Mouse (Mus musculus) macrophage (primary cell): ENCODE measurements around the gene Smyd1. TPM values are rescaled to one million over a fixed set of nuclear protein-coding genes. Genes with fewer than 3 reads are reported as not detected.
A peak's percentile ranks its signal among the peaks of the same experiment; 100 is the strongest.

Experiments used
- H3K27ac ChIP-seq: fragments of 350-480 bp; formaldehyde crosslinking; 2 replicates; pipeline ENCODE4 v1.9.0; 2021
- H3K36me3 ChIP-seq: fragments of 350-480 bp; formaldehyde crosslinking; 2 replicates; pipeline ENCODE4 v1.9.0; 2021; ENCODE audit errors: inconsistent target
- H3K4me3 ChIP-seq: fragments of 350-480 bp; formaldehyde crosslinking; 2 replicates; pipeline ENCODE4 v1.9.0; 2021; ENCODE audit errors: inconsistent target
- H3K79me2 ChIP-seq: fragments of 350-480 bp; formaldehyde crosslinking; 2 replicates; pipeline ENCODE4 v1.9.0; 2021; ENCODE audit errors: inconsistent target
- WGBS: methylation state at CpG from one replicate; pipeline ENCODE4 v1.1.7; 2026; ENCODE audit warnings: inconsistent platforms; ENCODE audit not compliant: missing documents; 5-methylcytosine and 5-hydroxymethylcytosine counted together
- polyA plus RNA-seq: library from polyadenylated mRNA; stranded (reverse); fragments of 250-400 nt; gene quantifications from 3 replicates; pipeline ENCODE4 v1.2.4, GENCODE M21; 2018; ENCODE audit warnings: inconsistent platforms

The Smyd1 gene
- polyA plus RNA-seq, 1 experiment from 2014 or later = not detected

DNA sequence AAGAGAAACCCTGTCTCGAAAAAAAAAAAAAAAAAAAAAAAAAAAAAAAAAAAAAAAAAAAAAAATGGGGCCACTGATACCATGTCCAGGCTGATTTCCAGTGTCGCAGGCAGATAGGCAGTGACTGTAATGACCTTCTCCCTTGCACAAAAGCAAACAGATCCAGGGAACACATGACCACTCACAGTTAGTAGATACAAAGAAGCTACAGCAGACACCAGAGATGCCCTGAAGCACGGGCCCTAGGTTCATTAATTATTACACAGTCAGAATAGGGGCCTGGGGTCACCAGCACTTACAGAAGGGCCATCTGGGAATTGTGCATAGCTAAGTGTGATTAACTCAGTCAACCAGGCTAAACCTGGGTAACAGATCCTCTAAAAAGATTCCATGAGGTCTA, 86.1 kb downstream of the Smyd1 start:
- no peaks in the 10 kb centered on the region for H3K36me3 ChIP-seq
- no peak overlapping the region for H3K27ac ChIP-seq
- no peaks in the 10 kb centered on the region for H3K79me2 ChIP-seq
- WGBS = 95% methylated on average over 2 of the region's 3 CpGs
- H3K4me3 ChIP-seq = no peak overlapping the region

DNA sequence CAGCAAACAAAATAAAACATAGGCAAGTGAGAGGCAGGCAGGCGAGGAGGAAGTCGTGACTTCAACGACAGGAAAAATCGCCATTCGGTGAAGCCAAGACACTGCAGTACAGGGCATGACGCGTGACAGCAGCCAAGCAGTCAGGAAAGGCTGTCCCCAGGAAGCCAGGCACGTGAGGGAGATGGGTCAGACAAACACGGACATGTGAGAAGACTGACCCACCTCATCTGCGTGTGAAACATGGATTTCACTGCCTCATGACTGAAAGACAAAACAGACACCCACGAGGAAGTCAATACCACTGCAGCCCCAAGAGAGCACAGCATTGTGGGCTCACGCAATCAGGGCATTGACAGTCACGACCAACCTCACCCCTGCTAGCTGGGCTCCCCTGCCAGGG, 86.9 kb downstream of the Smyd1 start:
- Histone ChIP-seq H3K27ac (no peak overlapping the region), H3K36me3 (no peaks in the 10 kb centered on the region), H3K79me2 (no peaks in the 10 kb centered on the region), H3K4me3 (no peak overlapping the region)
- 73% methylated on average over 13 of the region's 13 CpGs for WGBS

DNA sequence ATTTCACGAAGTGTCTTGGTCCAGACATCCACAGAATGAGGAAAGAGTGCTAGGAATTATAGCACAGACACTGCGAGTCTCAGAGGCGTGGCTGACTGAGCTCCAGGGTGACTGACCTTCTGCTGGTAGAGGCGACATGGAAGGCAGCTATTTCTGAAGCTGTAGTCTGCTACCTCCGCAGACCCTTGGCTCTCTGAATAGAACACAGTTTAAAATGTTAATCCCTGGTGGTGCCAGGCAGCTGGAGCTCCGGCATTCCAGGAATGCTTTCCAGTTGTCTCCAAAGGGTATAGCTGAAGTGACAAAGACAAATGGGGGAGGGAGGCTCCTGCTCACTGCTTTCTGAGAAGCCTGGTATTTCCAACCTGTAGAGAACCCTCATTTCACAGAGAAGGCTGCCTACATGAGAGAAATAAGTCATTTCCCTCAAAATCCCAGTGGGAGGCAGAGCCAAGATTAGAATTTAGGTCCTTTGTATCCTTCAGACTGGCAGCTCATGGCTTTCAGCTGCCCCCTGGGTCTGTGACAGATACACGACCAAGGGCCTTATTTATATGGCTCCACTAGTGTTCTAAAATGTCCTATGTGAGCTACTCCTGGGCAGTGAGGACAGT, 94.8 kb downstream of the Smyd1 start:
- Histone ChIP-seq H3K79me2 (no peaks in the 10 kb centered on the region), H3K27ac (no peak overlapping the region), H3K4me3 (no peak overlapping the region), H3K36me3 (no peaks in the 10 kb centered on the region)
- WGBS = 90% methylated on average over 7 of the region's 7 CpGs

- WGBS = 98% methylated on average over 6 of the region's 6 CpGs
- Histone ChIP-seq H3K36me3 (no peaks in the 10 kb centered on the region), H3K79me2 (no peaks in the 10 kb centered on the region), H3K4me3 (no peak overlapping the region), H3K27ac (no peak overlapping the region)
Measured at GRCm38 (mm10) chr6:71226544-71226943, 95.5 kb downstream of the Smyd1 start.

- 13% methylated on average over 2 of the region's 3 CpGs for WGBS
- Histone ChIP-seq H3K79me2 (no peaks in the 10 kb centered on the region), H3K36me3 (no peaks in the 10 kb centered on the region), H3K27ac (peak overlapping the region; percentile 32), H3K4me3 (no peak overlapping the region)
Measured at GRCm38 (mm10) chr6:71224184-71224943, 97.7 kb downstream of the Smyd1 start.

DNA sequence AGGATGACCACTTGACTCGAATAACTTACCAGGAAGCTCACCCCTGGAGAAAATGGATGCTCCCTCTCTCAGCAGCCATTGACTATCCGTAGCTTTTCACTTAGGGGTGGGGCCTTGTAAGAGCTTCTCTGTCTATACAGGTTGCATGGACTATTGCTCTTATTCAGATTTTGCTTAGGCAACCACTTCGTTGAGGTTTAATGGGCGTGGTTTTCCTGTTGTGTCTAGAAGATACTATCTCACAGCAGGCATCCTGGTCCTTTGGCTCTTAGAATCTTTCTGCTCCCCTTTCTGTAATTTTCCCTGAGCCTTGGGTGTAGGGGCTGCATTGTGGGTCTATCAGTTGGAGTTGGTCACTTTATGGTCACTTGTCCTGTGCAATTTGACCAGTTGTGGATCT, 100.5 kb downstream of the Smyd1 start:
- Histone ChIP-seq H3K79me2 (no peaks in the 10 kb centered on the region), H3K27ac (no peak overlapping the region), H3K36me3 (no peaks in the 10 kb centered on the region), H3K4me3 (no peak overlapping the region)
- WGBS = 60% methylated on average over 4 of the region's 4 CpGs

GRCm38 (mm10) chr6:71212471-71212870, 109.6 kb downstream of the Smyd1 start:
- 97% methylated on average over 3 of the region's 3 CpGs for WGBS
- Histone ChIP-seq H3K79me2 (no peaks in the 10 kb centered on the region), H3K36me3 (no peaks in the 10 kb centered on the region), H3K4me3 (no peak overlapping the region), H3K27ac (no peak overlapping the region)

DNA sequence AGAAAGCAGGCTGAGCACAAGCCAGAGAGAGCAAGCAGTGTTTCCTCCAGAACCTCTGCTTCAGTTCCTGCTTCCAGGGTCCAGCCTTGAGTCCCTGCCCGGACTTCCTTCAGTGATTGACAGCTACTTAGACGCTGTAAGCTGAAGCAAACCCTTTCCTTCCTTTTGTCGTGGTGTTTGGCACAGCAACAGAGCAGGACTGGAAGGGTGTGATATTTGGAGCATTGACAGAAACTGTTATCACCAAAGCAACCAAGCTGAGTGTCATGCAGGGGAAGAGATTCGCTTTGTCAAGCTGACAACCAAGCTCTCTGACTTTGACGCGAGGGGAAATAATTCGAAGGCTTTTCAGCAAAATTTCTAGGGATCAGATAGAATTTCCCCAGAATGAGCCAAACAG, 110.1 kb downstream of the Smyd1 start:
- Histone ChIP-seq H3K4me3 (no peak overlapping the region), H3K36me3 (no peaks in the 10 kb centered on the region), H3K79me2 (no peaks in the 10 kb centered on the region), H3K27ac (no peak overlapping the region)
- 68% methylated on average over 7 of the region's 7 CpGs for WGBS

GRCm38 (mm10) chr6:71208691-71209090, 113.3 kb downstream of the Smyd1 start:
- 97% methylated on average over 2 of the region's 2 CpGs for WGBS
- H3K36me3 ChIP-seq = no peaks in the 10 kb centered on the region
- no peak overlapping the region for H3K4me3 ChIP-seq
- no peak overlapping the region for H3K27ac ChIP-seq
- H3K79me2 ChIP-seq = no peaks in the 10 kb centered on the region

DNA sequence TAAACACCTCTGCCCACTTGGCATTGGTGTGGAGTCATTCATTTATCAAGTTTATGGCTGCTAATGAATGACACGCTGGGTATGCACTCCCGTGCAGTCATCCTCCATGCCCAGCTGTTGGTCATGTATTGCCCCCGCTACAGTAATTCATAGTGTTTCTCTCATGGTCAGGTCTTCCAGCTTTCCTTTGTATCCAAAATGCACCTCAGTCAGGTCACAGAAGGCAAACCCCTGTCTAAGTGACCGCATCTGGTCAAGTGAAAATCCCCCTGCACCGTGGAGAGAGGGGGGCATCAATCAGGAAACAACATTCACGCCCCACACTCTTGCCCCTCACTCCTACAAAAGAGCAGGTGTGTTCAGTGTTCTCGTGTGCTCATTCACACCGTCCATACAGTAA, 117.9 kb downstream of the Smyd1 start:
- Histone ChIP-seq H3K36me3 (no peaks in the 10 kb centered on the region), H3K27ac (no peak overlapping the region), H3K4me3 (no peak overlapping the region), H3K79me2 (no peaks in the 10 kb centered on the region)
- 92% methylated on average over 8 of the region's 8 CpGs for WGBS

DNA sequence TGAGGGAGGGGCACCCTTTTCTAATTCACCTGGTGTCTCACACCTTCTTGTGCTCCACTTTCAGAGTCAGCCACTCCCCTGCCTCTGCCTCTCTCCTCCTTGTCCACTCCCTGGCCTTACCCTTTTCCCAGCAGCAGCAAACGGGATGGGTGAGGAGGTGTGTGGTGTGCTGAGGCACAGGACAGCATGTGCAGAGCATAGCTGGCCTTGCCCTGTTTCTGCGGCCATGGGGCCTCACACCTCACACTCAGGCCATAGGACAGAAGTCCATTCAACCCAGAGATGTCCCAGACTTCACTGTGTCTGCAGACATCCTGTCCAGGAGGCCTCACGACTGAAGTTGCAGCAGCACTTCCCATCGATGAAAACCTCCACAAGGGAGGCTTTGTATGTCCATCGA, 118.4 kb downstream of the Smyd1 start:
- Histone ChIP-seq H3K4me3 (no peak overlapping the region), H3K36me3 (no peaks in the 10 kb centered on the region), H3K79me2 (no peaks in the 10 kb centered on the region), H3K27ac (no peak overlapping the region)
- WGBS = 84% methylated on average over 5 of the region's 5 CpGs

DNA sequence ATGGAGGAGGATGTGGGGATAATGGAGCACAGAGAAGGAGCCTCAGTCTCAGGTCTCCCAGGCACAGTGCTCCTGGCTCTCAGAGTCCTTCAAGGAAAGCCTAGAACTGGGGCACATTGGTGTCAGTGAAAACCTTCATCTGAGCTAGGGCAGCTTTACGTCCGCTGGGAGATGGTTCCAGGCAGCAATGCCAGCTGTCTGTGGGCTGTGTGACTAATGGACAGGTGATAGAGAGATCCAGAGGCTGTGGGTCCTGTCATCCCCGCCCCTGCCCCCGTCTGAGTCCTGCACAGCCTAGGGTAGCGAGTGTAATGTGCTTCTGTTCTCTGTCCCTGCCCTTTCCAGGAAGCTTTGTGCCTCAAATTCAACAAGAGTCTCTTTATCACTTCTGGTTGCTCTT, 120.1 kb downstream of the Smyd1 start:
- Histone ChIP-seq H3K79me2 (no peaks in the 10 kb centered on the region), H3K36me3 (no peaks in the 10 kb centered on the region), H3K27ac (no peak overlapping the region), H3K4me3 (no peak overlapping the region)
- WGBS = 77% methylated on average over 5 of the region's 5 CpGs

GRCm38 (mm10) chr6:71199612-71200011, 122.4 kb downstream of the Smyd1 start, which contains the start of gene Fabp1:
TSS of gene Fabp1 (plus strand) at chr6:71199827.
- Histone ChIP-seq H3K36me3 (no peaks in the 10 kb centered on the region), H3K4me3 (no peak within 1 kb of the TSS), H3K79me2 (no peaks in the 10 kb centered on the region), H3K27ac (no peak within 1 kb of the TSS)
- 79% methylated on average over 4 of the region's 4 CpGs for whole genome bisulfite sequencing

- 88% methylated on average over 13 of the region's 13 CpGs for WGBS
- no peak overlapping the region for H3K4me3 ChIP-seq
- H3K79me2 ChIP-seq = no peaks in the 10 kb centered on the region
- H3K36me3 ChIP-seq = no peaks in the 10 kb centered on the region
- H3K27ac ChIP-seq = no peak overlapping the region
Measured at GRCm38 (mm10) chr6:71197636-71198535, 124.1 kb downstream of the Smyd1 start.

DNA sequence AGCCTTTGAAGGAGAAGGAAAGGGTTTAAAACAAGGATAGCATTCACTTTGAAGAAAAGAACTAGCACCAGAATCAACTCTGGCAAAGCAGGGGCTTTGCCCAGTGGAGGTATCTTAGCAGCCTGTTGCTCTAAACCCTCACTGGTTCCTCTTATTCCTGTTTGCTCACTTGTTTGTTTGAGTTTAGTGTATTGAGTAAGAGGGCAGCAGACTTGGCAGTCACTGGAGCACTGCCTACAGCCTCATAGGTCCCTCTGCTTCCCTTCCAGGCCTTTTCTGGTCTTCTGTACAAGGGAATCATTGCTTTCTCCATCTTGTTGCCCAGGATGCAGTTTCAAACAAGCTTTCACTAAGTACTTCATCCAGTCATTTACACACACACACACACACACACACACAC, 125.9 kb downstream of the Smyd1 start:
- Histone ChIP-seq H3K79me2 (no peaks in the 10 kb centered on the region), H3K4me3 (no peak overlapping the region), H3K36me3 (no peaks in the 10 kb centered on the region), H3K27ac (no peak overlapping the region)
